Mouse (Mus musculus) cerebellum, adult 8-10 months (tissue): ENCODE measurements around the gene Catspere2.
"Not testable (repeated sequence)": the region's sequence is repeated elsewhere in the genome, so short reads cannot be mapped to it uniquely, and the experiment has no call there.

Experiments
- DNase-seq: peaks from one replicate; pipeline ENCODE4 v3.0.0; 2022

The Catspere2 gene

GRCm38 (mm10) chr1:177983024-177983450 lies at the start of gene Catspere2:
Gene Catspere2 (plus strand): TSS chr1:177983423.
- DNase-seq = peak; percentile 98

- peak; percentile 5 for DNase-seq
Measured at GRCm38 (mm10) chr1:177940422-177940977, 42.7 kb upstream of the Catspere2 start.

GRCm38 (mm10) chr1:177981276-177981675 lies 1.9 kb upstream of the Catspere2 start:
- DNase-seq = no peak

GRCm38 (mm10) chr1:177983582-177983981 lies 359 bp downstream of the Catspere2 start:
- not testable (repeated sequence) for DNase-seq

- peak; percentile 34 for DNase-seq
Measured at GRCm38 (mm10) chr1:177984206-177984605, 983 bp downstream of the Catspere2 start.

- DNase-seq = not testable (repeated sequence)
Measured at GRCm38 (mm10) chr1:177987476-177987875, 4.3 kb downstream of the Catspere2 start.

- not testable (repeated sequence) for DNase-seq
Measured at GRCm38 (mm10) chr1:178072798-178073197, 89.6 kb downstream of the Catspere2 start.

- DNase-seq = not testable (repeated sequence)
Measured at GRCm38 (mm10) chr1:178097865-178098264, 114.6 kb downstream of the Catspere2 start.

GRCm38 (mm10) chr1:178108514-178108913 lies 125.3 kb downstream of the Catspere2 start:
- DNase-seq = not testable (repeated sequence)

- DNase-seq = not testable (repeated sequence)
Measured at GRCm38 (mm10) chr1:178122236-178122635, 139.0 kb downstream of the Catspere2 start.

- DNase-seq = no peak
Measured at GRCm38 (mm10) chr1:178134288-178134687, 151.1 kb downstream of the Catspere2 start.

GRCm38 (mm10) chr1:178146513-178146912 lies 163.3 kb downstream of the Catspere2 start:
- peak; percentile 48 for DNase-seq

GRCm38 (mm10) chr1:178146915-178147314 lies 163.7 kb downstream of the Catspere2 start:
- not testable (repeated sequence) for DNase-seq

- DNase-seq = no peak
Measured at GRCm38 (mm10) chr1:178182251-178182650, 199.0 kb downstream of the Catspere2 start.

- no peak for DNase-seq
Measured at GRCm38 (mm10) chr1:178185591-178185990, 202.4 kb downstream of the Catspere2 start.

GRCm38 (mm10) chr1:178187216-178187791 lies 204.1 kb downstream of the Catspere2 start, which contains the start of gene Desi2:
Gene Desi2 (plus strand): TSS chr1:178187417.
- DNase-seq = peak; percentile 93

- DNase-seq = not testable (repeated sequence)
Measured at GRCm38 (mm10) chr1:178187810-178188209, 204.6 kb downstream of the Catspere2 start.

GRCm38 (mm10) chr1:178188386-178188785 lies 205.2 kb downstream of the Catspere2 start:
- DNase-seq = peak; percentile 43

GRCm38 (mm10) chr1:178205701-178206325 lies 222.6 kb downstream of the Catspere2 start:
- no peak for DNase-seq

- DNase-seq = not testable (repeated sequence)
Measured at GRCm38 (mm10) chr1:178207856-178208255, 224.6 kb downstream of the Catspere2 start.

GRCm38 (mm10) chr1:178209966-178210365 lies 226.7 kb downstream of the Catspere2 start:
- no peak for DNase-seq

GRCm38 (mm10) chr1:178217157-178217556 lies 233.9 kb downstream of the Catspere2 start:
- no peak for DNase-seq

- DNase-seq = no peak
Measured at GRCm38 (mm10) chr1:178218305-178218704, 235.1 kb downstream of the Catspere2 start.
